Mouse (Mus musculus): ENCODE data around the gene Cmss1. TPM values are rescaled to one million over a fixed set of nuclear protein-coding genes. Genes with fewer than 3 reads are reported as not detected.
A peak's percentile ranks its signal among the peaks of the same experiment; 100 is the strongest.

The Cmss1 gene
- polyA plus RNA-seq, 1 experiment from 2014 or later = 50.4 TPM

DNA sequence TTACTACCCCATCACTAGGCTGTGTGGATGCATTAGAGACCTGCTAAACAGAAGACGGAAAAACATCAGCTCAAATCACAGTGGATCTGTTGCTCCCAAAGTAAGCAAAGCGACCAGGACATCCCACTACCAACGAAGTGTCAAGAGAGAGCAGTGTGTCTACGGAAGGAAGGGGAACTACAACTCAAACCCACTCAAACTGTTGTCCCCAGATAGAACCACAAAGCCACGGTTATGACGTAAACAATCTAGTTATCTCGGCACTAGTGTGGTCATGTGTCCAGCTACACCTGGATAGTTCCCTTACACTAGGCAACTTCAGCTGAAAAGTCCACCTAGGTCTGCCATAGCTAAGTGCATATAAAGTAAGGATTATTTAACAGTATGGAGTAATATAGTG lies 242.2 kb downstream of the Cmss1 start:
- no peak for TF ChIP-seq CTCF (IDR thresholded peaks at IDR 0.05; ENCODE audit: low read depth)
- ATAC-seq (replicated peaks; ENCODE audit: low FRiP score, low read depth) (no peak), DNase-seq (ENCODE audit: low spot score) (no peak)
- H3K4me3 ChIP-seq (replicated peaks; ENCODE audit: low read depth, low read length) = no peak overlapping the region
- no peaks in the 10 kb centered on the region for H3K36me3 ChIP-seq (ENCODE audit: insufficient read depth, low read length)
- H3K9me3 ChIP-seq (replicated peaks; ENCODE audit: low read length) = no peaks in the 10 kb centered on the region
- H3K9ac ChIP-seq (ENCODE audit: low read depth, low read length) = no peak overlapping the region
- H3K4me2 ChIP-seq (ENCODE audit: low read length) = no peak overlapping the region
- 72% methylated on average over 7 of the region's 7 CpGs for WGBS
- H3K4me1 ChIP-seq (replicated peaks; ENCODE audit: insufficient read depth, low read length) = peaks cover 11% of the 10 kb centered on the region; the same call in 1 of the 2 replicates
- no peak overlapping the region for H3K27ac ChIP-seq
- H3K27me3 ChIP-seq (ENCODE audit: insufficient read depth, low read length) = no peaks in the 10 kb centered on the region

GRCm38 (mm10) chr16:57362679-57363401 lies 243.8 kb downstream of the Cmss1 start:
- no peaks in the 10 kb centered on the region for H3K36me3 ChIP-seq (ENCODE audit: insufficient read depth, low read length)
- H3K27me3 ChIP-seq (ENCODE audit: insufficient read depth, low read length) = no peaks in the 10 kb centered on the region
- peaks cover 11% of the 10 kb centered on the region; the same call in 1 of the 2 replicates for H3K4me1 ChIP-seq (replicated peaks; ENCODE audit: insufficient read depth, low read length)
- ATAC-seq (replicated peaks; ENCODE audit: low FRiP score, low read depth) = peak; percentile 11; the same call in 1 of the 2 replicates
- no peaks in the 10 kb centered on the region for H3K9me3 ChIP-seq (replicated peaks; ENCODE audit: low read length)
- H3K4me3 ChIP-seq (replicated peaks; ENCODE audit: low read depth, low read length) = no peak overlapping the region
- H3K27ac ChIP-seq = peak overlapping the region; percentile 19; the same call in 1 of the 2 replicates
- no peak overlapping the region for H3K9ac ChIP-seq (ENCODE audit: low read depth, low read length)
- DNase-seq (ENCODE audit: low spot score) = peak; percentile 63
- TF ChIP-seq CTCF (IDR thresholded peaks at IDR 0.05; ENCODE audit: low read depth) = peak; percentile 60
- H3K4me2 ChIP-seq (ENCODE audit: low read length) = peak overlapping the region; percentile 16
- WGBS = 45% methylated on average over 18 of the region's 18 CpGs

GRCm38 (mm10) chr16:57360785-57361184 lies 245.9 kb downstream of the Cmss1 start:
- H3K4me1 ChIP-seq (replicated peaks; ENCODE audit: insufficient read depth, low read length) = no peaks in the 10 kb centered on the region; the same call in 1 of the 2 replicates
- no peak overlapping the region for H3K4me2 ChIP-seq (ENCODE audit: low read length)
- ATAC-seq (replicated peaks; ENCODE audit: low FRiP score, low read depth) = no peak
- H3K9ac ChIP-seq (ENCODE audit: low read depth, low read length) = no peak overlapping the region
- H3K36me3 ChIP-seq (ENCODE audit: insufficient read depth, low read length) = no peaks in the 10 kb centered on the region
- H3K27me3 ChIP-seq (ENCODE audit: insufficient read depth, low read length) = no peaks in the 10 kb centered on the region
- H3K27ac ChIP-seq = no peak overlapping the region
- WGBS = 97% methylated on average over 3 of the region's 3 CpGs
- H3K9me3 ChIP-seq (replicated peaks; ENCODE audit: low read length) = no peaks in the 10 kb centered on the region
- no peak for TF ChIP-seq CTCF (IDR thresholded peaks at IDR 0.05; ENCODE audit: low read depth)
- no peak for DNase-seq (ENCODE audit: low spot score)
- no peak overlapping the region for H3K4me3 ChIP-seq (replicated peaks; ENCODE audit: low read depth, low read length)

DNA sequence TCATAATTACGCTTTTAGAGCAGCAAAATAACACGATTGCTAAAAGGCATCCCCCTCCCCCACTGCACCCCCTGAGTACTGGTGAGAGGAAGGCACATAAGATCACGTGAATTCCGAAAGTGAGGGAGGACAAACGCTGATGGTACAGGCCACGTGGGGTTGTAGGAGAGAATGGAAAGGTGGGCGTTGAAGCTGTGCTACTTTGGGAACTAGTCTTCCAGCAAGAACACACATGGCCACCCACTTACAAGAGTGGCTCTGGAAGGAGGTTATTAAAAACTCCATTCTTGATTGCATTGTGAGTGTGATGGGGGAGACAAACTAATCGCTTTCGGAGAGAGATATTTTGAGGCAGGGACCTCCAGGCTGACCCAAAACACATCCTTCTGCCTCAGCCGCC lies 247.4 kb downstream of the Cmss1 start:
- Histone ChIP-seq H3K27ac (no peak overlapping the region), H3K9me3 (replicated peaks; ENCODE audit: low read length) (no peaks in the 10 kb centered on the region), H3K4me2 (ENCODE audit: low read length) (no peak overlapping the region), H3K27me3 (ENCODE audit: insufficient read depth, low read length) (no peaks in the 10 kb centered on the region), H3K36me3 (ENCODE audit: insufficient read depth, low read length) (no peaks in the 10 kb centered on the region), H3K9ac (ENCODE audit: low read depth, low read length) (no peak overlapping the region), H3K4me3 (replicated peaks; ENCODE audit: low read depth, low read length) (no peak overlapping the region), H3K4me1 (replicated peaks; ENCODE audit: insufficient read depth, low read length) (no peaks in the 10 kb centered on the region; the same call in 1 of the 2 replicates)
- no peak for TF ChIP-seq CTCF (IDR thresholded peaks at IDR 0.05; ENCODE audit: low read depth)
- WGBS = 91% methylated on average over 10 of the region's 10 CpGs
- no peak for DNase-seq (ENCODE audit: low spot score)
- no peak for ATAC-seq (replicated peaks; ENCODE audit: low FRiP score, low read depth)

GRCm38 (mm10) chr16:57357011-57357410 lies 249.7 kb downstream of the Cmss1 start:
- Histone ChIP-seq H3K4me1 (replicated peaks; ENCODE audit: insufficient read depth, low read length) (no peaks in the 10 kb centered on the region), H3K4me3 (replicated peaks; ENCODE audit: low read depth, low read length) (no peak overlapping the region), H3K4me2 (ENCODE audit: low read length) (no peak overlapping the region), H3K9me3 (replicated peaks; ENCODE audit: low read length) (no peaks in the 10 kb centered on the region), H3K27ac (no peak overlapping the region), H3K27me3 (ENCODE audit: insufficient read depth, low read length) (no peaks in the 10 kb centered on the region), H3K36me3 (ENCODE audit: insufficient read depth, low read length) (no peaks in the 10 kb centered on the region), H3K9ac (ENCODE audit: low read depth, low read length) (no peak overlapping the region)
- no peak for ATAC-seq (replicated peaks; ENCODE audit: low FRiP score, low read depth)
- DNase-seq (ENCODE audit: low spot score) = no peak
- TF ChIP-seq CTCF (IDR thresholded peaks at IDR 0.05; ENCODE audit: low read depth) = no peak
- WGBS = 87% methylated on average over 6 of the region's 6 CpGs

DNA sequence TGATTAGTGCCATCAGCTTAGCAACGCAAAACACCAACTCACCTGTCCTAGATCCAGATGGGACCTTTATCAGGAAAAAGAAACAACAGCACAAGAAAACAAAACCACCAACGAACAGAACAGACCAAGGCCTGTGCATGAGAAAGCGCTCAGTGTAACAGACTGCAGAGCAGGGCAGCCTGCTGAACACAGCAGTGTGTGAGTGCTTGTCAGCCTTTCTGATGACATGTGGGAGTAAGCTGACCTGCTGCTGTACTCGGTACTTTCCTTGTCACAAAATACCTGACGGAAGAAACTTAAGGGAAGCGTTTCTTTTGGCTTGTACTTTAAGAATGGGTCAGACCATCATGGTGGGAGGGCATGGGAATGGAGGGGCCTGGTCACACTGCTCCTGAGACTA lies 250.2 kb downstream of the Cmss1 start:
- H3K27me3 ChIP-seq (ENCODE audit: insufficient read depth, low read length) = no peaks in the 10 kb centered on the region
- H3K9me3 ChIP-seq (replicated peaks; ENCODE audit: low read length) = no peaks in the 10 kb centered on the region
- DNase-seq (ENCODE audit: low spot score) = no peak
- no peaks in the 10 kb centered on the region for H3K36me3 ChIP-seq (ENCODE audit: insufficient read depth, low read length)
- TF ChIP-seq CTCF (IDR thresholded peaks at IDR 0.05; ENCODE audit: low read depth) = no peak
- H3K27ac ChIP-seq = no peak overlapping the region
- 59% methylated on average over 6 of the region's 6 CpGs for WGBS
- H3K4me1 ChIP-seq (replicated peaks; ENCODE audit: insufficient read depth, low read length) = no peaks in the 10 kb centered on the region
- ATAC-seq (replicated peaks; ENCODE audit: low FRiP score, low read depth) = no peak
- no peak overlapping the region for H3K4me3 ChIP-seq (replicated peaks; ENCODE audit: low read depth, low read length)
- no peak overlapping the region for H3K9ac ChIP-seq (ENCODE audit: low read depth, low read length)
- H3K4me2 ChIP-seq (ENCODE audit: low read length) = no peak overlapping the region

Measured in kidney, postnatal 0 days (tissue).